Mouse (Mus musculus): Measurements from ENCODE around the gene Ptprb. TPM values are rescaled to one million over a fixed set of nuclear protein-coding genes. Genes with fewer than 3 reads are reported as not detected.

The Ptprb gene
- polyA plus RNA-seq, 1 experiment from 2014 or later = 3.1 TPM

- H3K27ac ChIP-seq (ENCODE audit: low read depth, low read length) = no peak overlapping the region
- no peak overlapping the region for H3K4me3 ChIP-seq (ENCODE audit: low read depth, low read length)
- no peak overlapping the region for H3K4me2 ChIP-seq (ENCODE audit: low read depth, low read length)
- 76% methylated on average over 13 of the region's 13 CpGs for WGBS
- no peaks in the 10 kb centered on the region for H3K9me3 ChIP-seq (ENCODE audit: control insufficient read depth, low read length)
- H3K27me3 ChIP-seq (ENCODE audit: control insufficient read depth, insufficient read depth, low read length) = no peaks in the 10 kb centered on the region
- H3K9ac ChIP-seq (replicated peaks; ENCODE audit: low read depth, low read length) = no peak overlapping the region
- H3K36me3 ChIP-seq (ENCODE audit: control insufficient read depth, insufficient read depth, low read length) = no peaks in the 10 kb centered on the region
- 0 out of 2 replicates have a peak, but pooled peaks cover 4% of the 10 kb centered on the region for H3K4me1 ChIP-seq (ENCODE audit: control insufficient read depth, insufficient read depth, low read length)
- no peak for ATAC-seq (ENCODE audit: low read depth)
Observed at GRCm38 (mm10) chr10:116396966-116397365, 121.6 kb downstream of the Ptprb start.

GRCm38 (mm10) chr10:116397573-116397972 lies 122.2 kb downstream of the Ptprb start:
- 22% methylated on average over 14 of the region's 14 CpGs for WGBS
- ATAC-seq (ENCODE audit: low read depth) = no peak
- no peaks in the 10 kb centered on the region for H3K36me3 ChIP-seq (ENCODE audit: control insufficient read depth, insufficient read depth, low read length)
- H3K9me3 ChIP-seq (ENCODE audit: control insufficient read depth, low read length) = no peaks in the 10 kb centered on the region
- H3K4me1 ChIP-seq (ENCODE audit: control insufficient read depth, insufficient read depth, low read length) = 0 out of 2 replicates have a peak, but pooled peaks cover 4% of the 10 kb centered on the region
- H3K9ac ChIP-seq (replicated peaks; ENCODE audit: low read depth, low read length) = no peak overlapping the region
- peak overlapping the region; percentile 29 for H3K4me2 ChIP-seq (ENCODE audit: low read depth, low read length)
- H3K27me3 ChIP-seq (ENCODE audit: control insufficient read depth, insufficient read depth, low read length) = no peaks in the 10 kb centered on the region
- no peak overlapping the region for H3K4me3 ChIP-seq (ENCODE audit: low read depth, low read length)
- H3K27ac ChIP-seq (ENCODE audit: low read depth, low read length) = no peak overlapping the region

GRCm38 (mm10) chr10:116397973-116398372 lies 122.7 kb downstream of the Ptprb start:
- 43% methylated on average over 12 of the region's 12 CpGs for WGBS
- Histone ChIP-seq H3K4me3 (ENCODE audit: low read depth, low read length) (no peak overlapping the region), H3K9ac (replicated peaks; ENCODE audit: low read depth, low read length) (no peak overlapping the region), H3K27me3 (ENCODE audit: control insufficient read depth, insufficient read depth, low read length) (no peaks in the 10 kb centered on the region), H3K27ac (ENCODE audit: low read depth, low read length) (no peak overlapping the region), H3K36me3 (ENCODE audit: control insufficient read depth, insufficient read depth, low read length) (no peaks in the 10 kb centered on the region), H3K4me2 (ENCODE audit: low read depth, low read length) (peak overlapping the region; percentile 29; the same call in 1 of the 2 replicates), H3K4me1 (ENCODE audit: control insufficient read depth, insufficient read depth, low read length) (0 out of 2 replicates have a peak, but pooled peaks cover 4% of the 10 kb centered on the region), H3K9me3 (ENCODE audit: control insufficient read depth, low read length) (no peaks in the 10 kb centered on the region)
- ATAC-seq (ENCODE audit: low read depth) = no peak

GRCm38 (mm10) chr10:116402742-116403425 lies 127.6 kb downstream of the Ptprb start:
- ATAC-seq (ENCODE audit: low read depth) = no peak
- Histone ChIP-seq H3K27me3 (ENCODE audit: control insufficient read depth, insufficient read depth, low read length) (no peaks in the 10 kb centered on the region), H3K4me2 (ENCODE audit: low read depth, low read length) (no peak overlapping the region), H3K4me1 (ENCODE audit: control insufficient read depth, insufficient read depth, low read length) (0 out of 2 replicates have a peak, but pooled peaks cover under 1% of the 10 kb centered on the region), H3K27ac (ENCODE audit: low read depth, low read length) (no peak overlapping the region), H3K36me3 (ENCODE audit: control insufficient read depth, insufficient read depth, low read length) (no peaks in the 10 kb centered on the region), H3K9me3 (ENCODE audit: control insufficient read depth, low read length) (no peaks in the 10 kb centered on the region), H3K4me3 (ENCODE audit: low read depth, low read length) (no peak overlapping the region), H3K9ac (replicated peaks; ENCODE audit: low read depth, low read length) (no peak overlapping the region)
- 88% methylated on average over 6 of the region's 6 CpGs for WGBS

GRCm38 (mm10) chr10:116403679-116404078 lies 128.4 kb downstream of the Ptprb start:
- no peaks in the 10 kb centered on the region for H3K36me3 ChIP-seq (ENCODE audit: control insufficient read depth, insufficient read depth, low read length)
- no peak overlapping the region for H3K9ac ChIP-seq (replicated peaks; ENCODE audit: low read depth, low read length)
- no peaks in the 10 kb centered on the region for H3K27me3 ChIP-seq (ENCODE audit: control insufficient read depth, insufficient read depth, low read length)
- no peak for ATAC-seq (ENCODE audit: low read depth)
- H3K4me1 ChIP-seq (ENCODE audit: control insufficient read depth, insufficient read depth, low read length) = no peaks in the 10 kb centered on the region
- no peak overlapping the region for H3K4me2 ChIP-seq (ENCODE audit: low read depth, low read length)
- H3K27ac ChIP-seq (ENCODE audit: low read depth, low read length) = no peak overlapping the region
- H3K9me3 ChIP-seq (ENCODE audit: control insufficient read depth, low read length) = no peaks in the 10 kb centered on the region
- H3K4me3 ChIP-seq (ENCODE audit: low read depth, low read length) = no peak overlapping the region
- 79% methylated on average over 4 of the region's 4 CpGs for WGBS

- Histone ChIP-seq H3K9me3 (ENCODE audit: control insufficient read depth, low read length) (no peaks in the 10 kb centered on the region), H3K36me3 (ENCODE audit: control insufficient read depth, insufficient read depth, low read length) (no peaks in the 10 kb centered on the region), H3K27ac (ENCODE audit: low read depth, low read length) (no peak overlapping the region), H3K4me3 (ENCODE audit: low read depth, low read length) (no peak overlapping the region), H3K4me2 (ENCODE audit: low read depth, low read length) (no peak overlapping the region), H3K27me3 (ENCODE audit: control insufficient read depth, insufficient read depth, low read length) (no peaks in the 10 kb centered on the region), H3K9ac (replicated peaks; ENCODE audit: low read depth, low read length) (no peak overlapping the region), H3K4me1 (ENCODE audit: control insufficient read depth, insufficient read depth, low read length) (no peaks in the 10 kb centered on the region)
- ATAC-seq (ENCODE audit: low read depth) = no peak
- WGBS = 94% methylated on average over 6 of the region's 6 CpGs
Observed at GRCm38 (mm10) chr10:116405011-116405410, 129.7 kb downstream of the Ptprb start.

GRCm38 (mm10) chr10:116407684-116408359 lies 132.5 kb downstream of the Ptprb start:
- H3K4me2 ChIP-seq (ENCODE audit: low read depth, low read length) = no peak overlapping the region
- H3K36me3 ChIP-seq (ENCODE audit: control insufficient read depth, insufficient read depth, low read length) = no peaks in the 10 kb centered on the region
- no peaks in the 10 kb centered on the region; the same call in 1 of the 2 replicates for H3K9me3 ChIP-seq (ENCODE audit: control insufficient read depth, low read length)
- no peak overlapping the region for H3K9ac ChIP-seq (replicated peaks; ENCODE audit: low read depth, low read length)
- 49% methylated on average over 19 of the region's 19 CpGs for WGBS
- no peaks in the 10 kb centered on the region for H3K4me1 ChIP-seq (ENCODE audit: control insufficient read depth, insufficient read depth, low read length)
- H3K27ac ChIP-seq (ENCODE audit: low read depth, low read length) = no peak overlapping the region
- no peak overlapping the region for H3K4me3 ChIP-seq (ENCODE audit: low read depth, low read length)
- no peak for ATAC-seq (ENCODE audit: low read depth)
- no peaks in the 10 kb centered on the region for H3K27me3 ChIP-seq (ENCODE audit: control insufficient read depth, insufficient read depth, low read length)

GRCm38 (mm10) chr10:116410826-116411225 lies 135.5 kb downstream of the Ptprb start:
- Histone ChIP-seq H3K27me3 (ENCODE audit: control insufficient read depth, insufficient read depth, low read length) (no peaks in the 10 kb centered on the region), H3K4me3 (ENCODE audit: low read depth, low read length) (no peak overlapping the region), H3K9ac (replicated peaks; ENCODE audit: low read depth, low read length) (no peak overlapping the region), H3K9me3 (ENCODE audit: control insufficient read depth, low read length) (no peaks in the 10 kb centered on the region; the same call in 1 of the 2 replicates), H3K36me3 (ENCODE audit: control insufficient read depth, insufficient read depth, low read length) (no peaks in the 10 kb centered on the region), H3K27ac (ENCODE audit: low read depth, low read length) (no peak overlapping the region), H3K4me2 (ENCODE audit: low read depth, low read length) (no peak overlapping the region), H3K4me1 (ENCODE audit: control insufficient read depth, insufficient read depth, low read length) (no peaks in the 10 kb centered on the region)
- 68% methylated on average over 9 of the region's 9 CpGs for WGBS
- no peak for ATAC-seq (ENCODE audit: low read depth)

GRCm38 (mm10) chr10:116416142-116416541 lies 140.8 kb downstream of the Ptprb start:
- ATAC-seq (ENCODE audit: low read depth) = peak; percentile 79; the same call in 1 of the 2 replicates
- no peaks in the 10 kb centered on the region; the same call in 1 of the 2 replicates for H3K9me3 ChIP-seq (ENCODE audit: control insufficient read depth, low read length)
- no peaks in the 10 kb centered on the region for H3K4me1 ChIP-seq (ENCODE audit: control insufficient read depth, insufficient read depth, low read length)
- 15% methylated on average over 6 of the region's 6 CpGs for WGBS
- H3K27me3 ChIP-seq (ENCODE audit: control insufficient read depth, insufficient read depth, low read length) = no peaks in the 10 kb centered on the region
- H3K27ac ChIP-seq (ENCODE audit: low read depth, low read length) = no peak overlapping the region
- no peak overlapping the region for H3K9ac ChIP-seq (replicated peaks; ENCODE audit: low read depth, low read length)
- H3K4me3 ChIP-seq (ENCODE audit: low read depth, low read length) = no peak overlapping the region
- H3K4me2 ChIP-seq (ENCODE audit: low read depth, low read length) = no peak overlapping the region
- no peaks in the 10 kb centered on the region for H3K36me3 ChIP-seq (ENCODE audit: control insufficient read depth, insufficient read depth, low read length)

Data from neural tube, embryonic 14.5 days (tissue).